Mouse (Mus musculus) thymus, postnatal 25 days (tissue): ENCODE measurements at regions not wholly inside any gene's neighbourhood (a gene's known extent, or its start where the extent isn't known, plus 50 kb on each side); places are given as distances from the start of the nearest gene placed in this dataset.

Experiments
- DNase-seq: peaks from one replicate; pipeline ENCODE4 v3.0.0; 2022

- no peak for DNase-seq
Observed at GRCm38 (mm10) chr14:48942882-48943281, 123.0 kb upstream of the Ap5m1 start.

- DNase-seq, result no peak
Observed at GRCm38 (mm10) chr14:48930886-48931285, 135.0 kb upstream of the Ap5m1 start.

GRCm38 (mm10) chr14:48925870-48926269 is 140.0 kb upstream of the Ap5m1 start:
- peak; percentile 45 for DNase-seq

- no peak for DNase-seq
Observed at GRCm38 (mm10) chr14:48909420-48909819, 156.5 kb upstream of the Ap5m1 start.

- DNase-seq, result no peak
Observed at GRCm38 (mm10) chr14:48907991-48908698, 157.8 kb upstream of the Ap5m1 start.

GRCm38 (mm10) chr14:48907403-48907973 is 158.4 kb upstream of the Ap5m1 start:
- DNase-seq, result no peak

GRCm38 (mm10) chr14:48906956-48907355 is 158.9 kb upstream of the Ap5m1 start:
- DNase-seq, result no peak

GRCm38 (mm10) chr14:48904576-48904975 is 161.3 kb upstream of the Ap5m1 start:
- no peak for DNase-seq

- no peak for DNase-seq
Observed at GRCm38 (mm10) chr14:48903526-48903925, 162.4 kb upstream of the Ap5m1 start.

- no peak for DNase-seq
Observed at GRCm38 (mm10) chr14:48900201-48900600, 165.7 kb upstream of the Ap5m1 start.

GRCm38 (mm10) chr14:48897140-48897539 is 168.8 kb upstream of the Ap5m1 start:
- DNase-seq, result no peak

- no peak for DNase-seq
Observed at GRCm38 (mm10) chr14:48896235-48896634, 169.7 kb upstream of the Ap5m1 start.

GRCm38 (mm10) chr14:48891216-48891615 is 174.7 kb upstream of the Ap5m1 start:
- DNase-seq, result no peak

GRCm38 (mm10) chr14:48888954-48889353 is 176.9 kb upstream of the Ap5m1 start:
- DNase-seq, result no peak

- DNase-seq, result no peak
Observed at GRCm38 (mm10) chr14:48880041-48880440, 185.9 kb upstream of the Ap5m1 start.

GRCm38 (mm10) chr14:48877998-48878657 is 187.8 kb upstream of the Ap5m1 start:
- no peak for DNase-seq

GRCm38 (mm10) chr14:48871313-48871712 is 194.6 kb upstream of the Ap5m1 start:
- no peak for DNase-seq

GRCm38 (mm10) chr14:48869956-48870355 is 195.9 kb upstream of the Ap5m1 start:
- no peak for DNase-seq

- DNase-seq, result no peak
Observed at GRCm38 (mm10) chr14:48855453-48855852, 181.8 kb upstream of the Otx2 start.

- no peak for DNase-seq
Observed at GRCm38 (mm10) chr14:48854188-48854924, 180.7 kb upstream of the Otx2 start.

- DNase-seq, result no peak
Observed at GRCm38 (mm10) chr14:48853479-48854187, 180.0 kb upstream of the Otx2 start.

- DNase-seq, result no peak
Observed at GRCm38 (mm10) chr14:48852787-48853186, 179.2 kb upstream of the Otx2 start.

GRCm38 (mm10) chr14:48852061-48852460 is 178.4 kb upstream of the Otx2 start:
- no peak for DNase-seq
